Mouse (Mus musculus) embryonic stem cell, embryonic (primary cell): ENCODE measurements around the gene Top2a.

Experiments used
- CTCF ChIA-PET, 4 experiments: fragments of 300-600 bp in 2 of 4; fragments of 350-600 bp in 2 of 4; sonication (Branson Sonifier 250); formaldehyde crosslinking; loops; one replicate each; lab custom pipeline; 2022; ENCODE audit warnings: inconsistent platforms in 2 of 4; lab: Charles Lee
- POLR2A ChIA-PET, 4 experiments: fragments of 300-600 bp in 2 of 4; fragments of 350-600 bp in 2 of 4; sonication (Branson Sonifier 250); formaldehyde crosslinking; loops; one replicate each; lab custom pipeline; 2022; ENCODE audit warnings: antibody characterized with exemption in 4 of 4, inconsistent platforms in 1 of 4; lab: Charles Lee

Gene Top2a

DNA sequence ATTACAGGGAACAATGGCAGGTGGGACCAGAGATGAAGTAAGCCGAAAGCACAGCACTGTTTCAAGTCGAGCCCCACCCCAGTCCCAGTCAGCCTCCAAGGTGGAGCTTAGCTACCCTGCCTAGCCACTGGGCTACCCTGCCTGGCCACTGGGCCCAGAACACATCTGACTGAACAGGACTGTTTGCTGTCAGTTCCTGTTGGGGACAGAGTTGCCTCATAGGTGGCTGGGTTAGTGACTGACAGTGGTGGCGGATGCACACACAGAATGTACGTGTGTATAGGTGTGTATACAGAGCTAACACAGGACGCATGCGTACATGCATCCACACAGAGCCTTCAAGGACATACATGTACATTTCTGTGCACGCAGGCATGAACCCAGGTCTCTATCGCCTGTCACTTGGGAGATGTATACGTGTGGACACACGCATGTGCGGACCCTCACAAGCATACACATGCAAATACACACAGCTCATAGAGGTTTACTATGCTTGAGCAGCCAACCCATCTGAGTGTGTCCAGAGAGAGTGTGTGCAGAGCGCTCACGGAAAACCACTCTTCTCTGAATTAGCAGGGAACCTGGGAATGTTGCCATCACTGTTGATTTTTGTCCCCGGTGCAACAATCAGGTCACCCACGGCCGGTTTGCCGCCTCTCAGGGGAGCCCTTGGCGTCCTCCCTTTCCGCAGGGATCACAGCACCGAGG lies 42.5 kb downstream of the Top2a start:
- CTCF ChIA-PET = interaction anchor here (0.5 to 2.6 kb wide), 19 partner anchors 9 to 269 kb away, joined by 3 to 14 read pairs (median 4); no protein-coding TSS in a partner anchor
- POLR2A ChIA-PET = interaction anchor here in 3 of 4 experiments (0.5 to 5.0 kb wide), 30 partner anchors 9 to 249 kb away, joined by 3 to 27 read pairs (median 4); partner anchors contain the start of genes Cdc6 (in 2 of the 3) and Top2a (in 1 of the 3)

DNA sequence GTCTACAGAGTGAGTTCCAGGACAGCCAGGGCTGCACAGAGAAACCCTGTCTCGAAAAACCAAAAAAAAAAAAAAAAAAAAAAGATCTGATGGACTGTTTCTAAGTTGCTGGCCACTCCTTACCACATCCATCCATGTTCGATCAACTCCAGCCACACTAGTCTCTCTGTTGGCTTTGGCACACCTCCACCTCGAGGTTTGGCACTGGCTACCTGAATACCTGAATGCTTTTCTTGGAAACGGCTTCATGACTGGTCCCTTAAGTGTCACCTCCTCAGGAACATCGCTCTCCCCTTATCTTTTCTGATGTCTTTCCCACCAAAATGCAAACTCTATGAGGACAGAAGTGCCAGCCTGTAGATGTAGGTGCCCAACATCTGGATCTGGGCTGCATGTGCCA lies 44.6 kb downstream of the Top2a start:
- CTCF ChIA-PET = interaction anchor here in 1 of 4 experiments (2.6 kb wide), 1 partner anchor 58 kb away, joined by 7 read pairs; no protein-coding TSS in a partner anchor
- POLR2A ChIA-PET = interaction anchor here in 2 of 4 experiments (0.8 to 2.6 kb wide), 9 partner anchors 9 to 172 kb away, joined by 3 to 13 read pairs (median 4); no protein-coding TSS in a partner anchor

DNA sequence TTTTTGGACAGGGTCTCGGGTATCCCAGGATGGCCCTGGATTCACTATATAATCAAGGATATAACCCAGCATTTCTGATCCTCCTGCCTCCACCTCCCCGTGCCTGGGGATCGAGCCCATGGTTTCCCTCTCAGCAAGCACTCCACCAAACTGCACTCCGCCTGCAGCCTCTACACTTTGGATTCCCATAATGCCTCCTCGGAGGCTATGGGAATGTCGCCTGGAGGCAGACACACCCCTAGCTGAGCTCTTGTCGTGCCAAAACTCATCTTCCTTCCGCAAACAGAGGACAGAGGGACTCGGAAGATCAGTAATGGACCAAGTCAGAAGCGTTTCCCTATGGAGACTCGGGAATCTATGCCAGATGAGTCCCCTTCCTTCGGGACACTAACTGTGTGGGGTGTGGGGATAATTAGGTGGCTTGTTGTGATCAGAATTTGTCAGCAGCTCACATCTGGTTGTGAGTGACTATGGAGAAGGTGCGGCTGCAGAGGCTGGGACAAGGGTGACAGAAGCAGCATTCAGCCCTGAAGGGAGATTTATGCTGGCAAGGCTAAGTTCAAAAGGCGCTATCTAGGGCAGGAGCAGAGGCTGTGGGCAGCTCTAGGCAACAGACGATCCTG lies 45.4 kb downstream of the Top2a start:
- POLR2A ChIA-PET = interaction anchor here in 3 of 4 experiments (0.7 to 2.6 kb wide), 19 partner anchors 9 to 189 kb away, joined by 3 to 13 read pairs (median 4); partner anchors contain the start of gene Top2a (in 1 of the 3)
- CTCF ChIA-PET = interaction anchor here in 3 of 4 experiments (0.6 to 4.4 kb wide), 9 partner anchors 16 to 172 kb away, joined by 3 to 17 read pairs (median 5); no protein-coding TSS in a partner anchor

DNA sequence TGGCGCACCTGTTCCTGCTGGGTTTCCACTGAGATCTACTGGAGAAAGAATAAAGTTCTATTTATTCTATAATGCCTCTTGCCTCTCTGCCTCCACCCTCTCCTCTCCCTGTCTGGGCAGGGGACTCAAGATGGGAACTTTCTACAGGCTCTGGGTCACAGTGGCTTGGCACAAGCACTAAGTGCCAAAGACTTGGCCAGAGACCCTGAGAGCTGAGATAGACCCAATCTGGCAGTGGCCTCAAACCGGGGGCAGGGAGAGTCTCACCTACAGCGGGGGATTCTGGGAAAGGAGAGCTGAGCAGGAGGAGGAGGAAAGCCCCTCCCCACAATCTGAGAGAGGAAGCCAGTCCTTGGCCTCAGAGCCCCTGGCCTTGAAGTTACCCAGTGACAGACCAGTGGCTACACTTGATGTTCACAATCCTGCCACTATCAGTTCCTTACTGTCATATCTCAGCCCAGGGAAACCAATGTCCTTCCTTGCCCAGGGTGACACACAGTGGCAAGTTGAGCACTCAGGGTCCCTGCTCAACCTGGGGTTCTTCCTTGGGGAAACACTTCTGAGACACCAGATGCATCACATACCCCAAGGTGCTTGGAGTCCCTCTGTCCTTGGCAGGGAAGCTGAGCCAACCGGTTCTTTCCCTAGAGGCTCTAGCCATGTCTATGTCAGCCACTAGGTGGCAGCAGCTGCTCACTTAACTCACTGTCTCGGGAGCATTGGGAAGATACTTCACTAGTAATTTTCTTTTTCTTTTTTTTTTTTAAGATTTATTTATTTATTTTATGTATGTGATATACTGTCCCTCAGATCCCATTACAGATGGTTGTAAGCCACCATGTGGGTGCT lies 48.9 kb downstream of the Top2a start:
- ChIA-PET POLR2A (interaction anchor here (0.6 to 2.1 kb wide), 20 partner anchors 8 to 151 kb away, joined by 3 to 8 read pairs (median 4); partner anchors contain the start of genes Rara (in 1 of the 4) and Top2a (in 1 of the 4)), CTCF (interaction anchor here (0.5 to 4.4 kb wide), 47 partner anchors 8 to 420 kb away, joined by 3 to 17 read pairs (median 3); no protein-coding TSS in a partner anchor)

DNA sequence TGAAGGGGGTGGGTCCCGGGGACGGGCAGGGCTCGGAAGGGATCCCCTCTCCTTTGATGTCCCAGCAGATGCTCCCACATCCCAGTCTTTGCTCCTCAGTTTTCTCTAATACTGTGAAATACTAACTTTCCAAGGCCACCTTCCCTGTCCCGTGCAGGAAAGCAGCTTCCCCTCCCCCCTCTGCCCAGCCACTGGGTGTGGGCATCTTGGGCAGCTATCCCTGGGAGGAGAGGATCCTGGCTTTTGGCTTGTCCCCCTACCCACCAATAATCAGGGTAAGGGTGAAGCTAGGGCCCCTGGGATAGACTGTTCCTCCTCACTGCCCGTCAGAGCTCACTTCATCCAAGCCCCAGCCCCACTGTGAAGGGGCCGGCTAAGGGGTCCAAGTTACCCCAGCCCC lies 49.8 kb downstream of the Top2a start:
- CTCF ChIA-PET = interaction anchor here in 2 of 4 experiments (0.6 to 4.4 kb wide), 10 partner anchors 12 to 235 kb away, joined by 3 to 17 read pairs (median 5); no protein-coding TSS in a partner anchor

DNA sequence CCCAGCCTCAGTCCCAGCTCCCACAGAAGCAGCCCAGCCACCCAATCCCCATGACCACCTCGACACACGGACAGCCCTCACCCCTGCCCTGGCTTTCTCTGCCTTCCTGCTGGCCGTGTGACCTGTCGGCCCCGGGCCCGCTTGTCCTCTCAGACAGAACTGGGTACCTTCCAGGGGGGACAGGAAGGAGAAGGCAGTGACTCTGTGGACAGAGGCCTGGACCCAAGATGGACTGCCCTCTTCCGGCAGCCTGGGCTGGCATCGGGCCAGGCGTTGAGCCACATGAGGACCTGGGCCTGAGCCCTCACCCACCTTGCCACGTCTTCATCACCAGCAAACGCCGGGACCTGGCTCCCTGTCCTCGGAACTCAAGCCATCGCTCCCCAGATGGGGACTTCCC lies 50.4 kb downstream of the Top2a start:
- CTCF ChIA-PET = interaction anchor here in 2 of 4 experiments (1.8 to 2.3 kb wide), 6 partner anchors 8 to 151 kb away, joined by 9 to 35 read pairs (median 16); partner anchors contain the start of gene Gjd3 (in 1 of the 2)
- POLR2A ChIA-PET = interaction anchor here in 2 of 4 experiments (0.7 to 2.1 kb wide), 4 partner anchors 45 to 94 kb away, joined by 3 to 7 read pairs (median 4); partner anchors contain the start of gene Rara (in 1 of the 2)

More for the DNA sequence above, 49.8 kb downstream of the Top2a start:
- POLR2A ChIA-PET = interaction anchor here in 3 of 4 experiments (0.7 to 2.1 kb wide), 6 partner anchors 42 to 136 kb away, joined by 3 to 8 read pairs (median 4); partner anchors contain the start of genes Rara (in 1 of the 3) and Wipf2 (in 1 of the 3)

DNA sequence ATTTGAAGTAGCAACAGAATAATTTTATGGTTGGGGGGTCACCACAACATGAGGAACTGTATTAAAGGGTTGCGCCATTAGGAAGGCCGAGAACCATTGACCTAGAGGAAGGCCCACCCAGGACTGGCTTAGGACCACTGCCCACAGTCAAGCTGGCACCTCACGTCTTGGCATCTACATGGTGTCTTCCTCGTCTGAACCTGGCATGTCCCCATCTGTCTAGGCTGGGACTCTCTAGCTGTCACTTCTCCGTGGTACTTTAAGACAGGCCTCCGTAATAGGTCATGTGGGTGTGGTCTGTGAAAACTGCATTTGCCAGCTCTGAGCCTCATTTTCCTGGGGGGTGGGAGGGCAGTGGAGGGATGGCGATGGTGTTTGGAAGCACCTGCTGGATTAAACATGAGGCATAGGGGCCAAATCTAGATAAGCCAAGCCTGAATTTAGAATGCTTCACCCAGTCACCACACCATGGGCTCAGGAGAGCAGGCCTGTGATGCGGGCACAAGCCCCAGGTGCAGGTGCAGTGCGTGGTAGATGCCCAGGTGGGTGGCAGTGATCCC lies 51.1 kb downstream of the Top2a start:
- CTCF ChIA-PET = interaction anchor here (0.5 to 2.2 kb wide), 56 partner anchors 7 to 314 kb away, joined by 3 to 35 read pairs (median 4); partner anchors contain the start of genes Gjd3 (in 2 of the 4), Cdc6 (in 1 of the 4) and Msl1 (in 1 of the 4)
- POLR2A ChIA-PET = interaction anchor here (0.8 to 2.1 kb wide), 26 partner anchors 8 to 275 kb away, joined by 3 to 13 read pairs (median 4); partner anchors contain the start of genes Gjd3 (in 1 of the 4) and Rara (in 1 of the 4)

DNA sequence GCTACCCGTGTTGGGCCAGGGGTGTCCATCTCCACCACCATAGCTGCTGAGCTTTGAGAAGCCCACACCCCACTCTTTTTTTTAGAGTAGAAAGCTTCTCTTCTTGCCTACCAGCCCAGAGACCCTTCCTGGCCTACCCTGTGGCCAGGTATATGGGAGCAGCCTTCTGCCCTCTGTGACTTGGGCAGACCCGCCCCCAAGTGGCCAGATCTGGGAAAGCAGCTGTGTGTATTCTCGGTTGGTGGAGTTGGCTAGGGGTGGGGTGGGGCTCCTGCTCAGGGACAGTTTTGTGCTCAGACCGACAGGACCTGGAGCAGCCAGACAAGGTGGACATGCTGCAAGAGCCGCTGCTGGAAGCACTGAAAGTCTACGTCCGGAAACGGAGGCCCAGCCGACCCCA lies 51.8 kb downstream of the Top2a start:
- ChIA-PET CTCF (interaction anchor here (0.5 to 2.2 kb wide), 61 partner anchors 8 to 314 kb away, joined by 3 to 35 read pairs (median 4); partner anchors contain the start of genes Gjd3 (in 2 of the 4), Cdc6 (in 1 of the 4) and Msl1 (in 1 of the 4)), POLR2A (interaction anchor here (0.5 to 2.1 kb wide), 32 partner anchors 9 to 274 kb away, joined by 3 to 13 read pairs (median 4); partner anchors contain the start of genes Gjd3 (in 1 of the 4) and Rara (in 1 of the 4))

DNA sequence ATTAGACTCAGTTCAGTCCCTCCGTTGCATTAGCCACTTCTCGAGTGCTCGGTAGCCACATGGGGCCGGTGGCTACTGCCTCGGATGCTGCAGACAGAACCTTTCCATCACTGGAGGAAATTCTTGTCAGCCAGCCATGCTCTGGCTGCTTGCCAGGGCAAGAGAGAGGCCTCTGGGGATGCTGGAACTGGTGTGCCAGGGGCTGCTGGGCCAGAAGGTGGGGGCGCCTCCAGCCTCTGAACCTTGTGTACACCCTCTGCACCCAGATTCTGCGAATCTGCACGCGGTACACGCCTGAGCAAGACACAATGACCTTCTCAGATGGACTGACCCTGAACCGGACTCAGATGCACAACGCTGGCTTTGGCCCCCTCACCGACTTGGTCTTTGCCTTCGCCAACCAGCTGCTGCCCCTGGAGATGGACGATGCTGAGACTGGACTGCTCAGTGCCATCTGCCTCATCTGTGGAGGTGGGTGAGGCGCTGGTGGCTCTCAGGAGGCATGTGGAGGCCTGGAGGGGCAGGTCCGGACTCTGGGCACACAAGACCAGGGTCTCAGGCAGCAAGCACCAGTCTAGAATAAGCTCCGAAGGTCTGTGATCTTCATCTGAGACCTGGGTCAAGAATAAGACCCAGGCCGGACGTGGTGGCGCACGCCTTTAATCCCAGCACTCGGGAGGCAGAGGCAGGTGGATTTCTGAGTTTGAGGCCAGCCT lies 52.5 kb downstream of the Top2a start:
- POLR2A ChIA-PET = interaction anchor here (0.5 to 2.1 kb wide), 29 partner anchors 8 to 273 kb away, joined by 3 to 13 read pairs (median 4); partner anchors contain the start of genes Gjd3 (in 1 of the 4) and Rara (in 1 of the 4)

DNA sequence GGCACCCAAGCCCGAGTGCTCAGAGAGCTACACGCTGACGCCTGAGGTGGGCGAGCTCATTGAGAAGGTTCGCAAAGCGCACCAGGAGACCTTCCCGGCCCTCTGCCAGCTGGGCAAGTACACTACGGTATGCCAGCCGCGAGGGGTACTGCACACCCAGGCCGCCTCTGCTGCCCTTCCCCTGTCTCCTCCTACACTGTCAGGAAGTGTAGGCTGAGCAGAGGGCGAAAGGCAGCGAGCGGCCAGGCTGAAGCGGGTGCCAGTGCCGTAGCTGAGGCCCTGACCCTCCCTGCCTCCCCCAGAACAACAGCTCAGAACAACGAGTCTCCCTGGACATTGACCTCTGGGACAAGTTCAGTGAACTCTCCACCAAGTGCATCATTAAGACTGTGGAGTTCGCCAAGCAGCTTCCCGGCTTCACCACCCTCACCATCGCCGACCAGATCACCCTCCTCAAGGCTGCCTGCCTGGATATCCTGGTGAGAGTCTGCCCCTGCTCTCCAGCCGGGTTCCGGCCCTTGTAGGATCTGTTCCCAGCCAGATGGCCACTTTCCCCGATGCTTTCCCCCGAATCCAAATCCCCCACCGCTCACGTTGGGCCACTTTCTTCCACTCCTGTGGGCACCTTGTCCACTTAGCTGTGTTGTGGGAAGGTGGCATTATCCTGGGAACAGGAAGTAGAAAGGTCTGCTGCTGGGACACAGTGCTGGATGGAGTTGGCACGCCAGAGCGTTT lies 53.6 kb downstream of the Top2a start:
- ChIA-PET POLR2A (interaction anchor here in 3 of 4 experiments (0.6 to 3.5 kb wide), 15 partner anchors 8 to 190 kb away, joined by 3 to 21 read pairs (median 6); partner anchors contain the start of genes Top2a (in 1 of the 3) and Wipf2 (in 1 of the 3)), CTCF (interaction anchor here (0.6 to 2.8 kb wide), 11 partner anchors 11 to 154 kb away, joined by 3 to 11 read pairs (median 3); no protein-coding TSS in a partner anchor)

More for the DNA sequence above, 52.5 kb downstream of the Top2a start:
- CTCF ChIA-PET = interaction anchor here (0.5 to 2.8 kb wide), 47 partner anchors 8 to 236 kb away, joined by 3 to 35 read pairs (median 5); partner anchors contain the start of genes Gjd3 (in 2 of the 4), Cdc6 (in 1 of the 4) and Msl1 (in 1 of the 4)

DNA sequence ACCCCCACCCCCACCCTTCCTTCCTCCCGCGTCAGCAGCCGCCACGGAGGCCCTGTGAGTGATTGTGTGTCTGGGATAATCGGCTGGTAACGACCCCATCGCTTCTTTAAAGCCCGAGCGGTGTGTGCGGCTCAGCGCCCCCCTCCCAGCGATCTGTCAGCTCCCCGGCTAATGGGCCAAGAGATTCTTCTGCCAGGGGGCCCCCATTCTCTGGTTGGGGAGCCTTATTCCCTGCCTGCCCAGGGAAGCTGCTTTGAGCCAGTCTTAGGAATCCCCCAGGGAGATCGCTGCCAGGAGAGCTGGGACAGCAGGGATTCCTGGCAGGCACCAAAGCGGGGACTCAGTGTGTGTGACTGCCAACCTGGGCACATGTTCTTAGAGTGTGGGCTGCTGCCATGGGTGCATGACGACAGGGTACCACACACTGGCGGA lies 54.5 kb downstream of the Top2a start:
- ChIA-PET POLR2A (interaction anchor here (0.7 to 8.6 kb wide), 17 partner anchors 9 to 191 kb away, joined by 3 to 60 read pairs (median 6); partner anchors contain the start of genes Cdc6 (in 1 of the 4) and Top2a (in 1 of the 4)), CTCF (interaction anchor here (0.6 to 2.8 kb wide), 12 partner anchors 16 to 178 kb away, joined by 3 to 11 read pairs (median 3); no protein-coding TSS in a partner anchor)

DNA sequence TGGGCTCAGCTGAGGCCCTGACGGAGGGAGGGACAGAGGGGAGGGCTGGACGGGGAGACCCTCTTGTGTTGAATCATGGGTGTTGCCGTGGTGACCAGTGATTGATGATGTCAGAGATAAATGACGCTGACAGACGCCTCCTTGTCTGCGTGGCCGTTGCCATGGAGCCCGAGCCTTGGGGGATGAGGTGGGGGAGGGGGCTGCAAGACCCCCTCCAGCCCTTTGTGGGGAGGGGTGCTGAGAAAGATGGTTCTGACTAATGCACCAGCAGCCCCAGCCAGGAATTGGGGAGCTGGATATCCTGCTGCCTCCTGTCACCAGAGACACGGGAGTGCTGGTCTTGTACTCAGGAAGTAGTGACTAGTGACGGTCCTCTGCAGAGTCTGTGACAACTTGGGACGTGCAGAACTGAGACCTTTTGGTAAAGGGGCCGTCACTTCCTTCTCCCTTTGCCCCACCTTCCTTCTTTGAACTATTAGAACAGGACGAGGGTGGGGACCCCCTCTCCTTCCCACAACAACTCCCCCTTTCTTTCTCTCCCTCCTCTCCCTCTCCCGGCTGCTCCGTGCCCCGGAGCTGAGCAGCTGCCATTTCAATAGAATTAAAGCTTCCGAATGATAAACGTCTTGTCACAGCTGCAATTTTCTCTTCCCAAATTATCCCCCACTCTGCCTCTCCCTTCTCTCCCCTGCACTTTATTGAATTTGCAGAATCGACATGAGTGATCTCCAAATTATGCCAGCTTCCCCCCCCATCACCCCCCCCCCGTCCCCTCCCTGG lies 55.1 kb downstream of the Top2a start:
- CTCF ChIA-PET = interaction anchor here (0.6 to 2.8 kb wide), 13 partner anchors 15 to 177 kb away, joined by 3 to 11 read pairs (median 4); no protein-coding TSS in a partner anchor
- POLR2A ChIA-PET = interaction anchor here (0.6 to 8.6 kb wide), 20 partner anchors 9 to 191 kb away, joined by 3 to 60 read pairs (median 6); partner anchors contain the start of genes Cdc6 (in 1 of the 4) and Top2a (in 1 of the 4)

DNA sequence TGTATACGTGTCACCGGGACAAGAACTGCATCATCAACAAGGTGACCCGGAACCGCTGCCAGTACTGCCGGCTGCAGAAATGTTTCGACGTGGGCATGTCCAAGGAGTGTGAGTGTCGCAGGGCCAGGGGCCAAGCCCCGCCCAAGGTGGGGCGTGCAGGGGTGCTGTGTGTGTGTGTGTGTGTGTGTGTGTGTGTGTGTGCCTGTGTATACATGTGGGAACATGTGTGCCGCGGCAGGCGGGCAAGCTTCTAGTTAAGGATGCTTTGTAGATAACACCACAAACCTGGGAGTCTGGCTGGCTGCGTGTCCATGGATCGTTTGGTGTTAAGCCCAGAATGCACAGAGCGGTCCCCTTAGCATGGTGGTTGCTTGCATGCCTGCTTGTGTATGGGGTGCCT lies 55.9 kb downstream of the Top2a start:
- POLR2A ChIA-PET = interaction anchor here in 3 of 4 experiments (0.8 to 8.6 kb wide), 14 partner anchors 9 to 42 kb away, joined by 3 to 83 read pairs (median 5); partner anchors contain the start of gene Rara (in 1 of the 3)
- CTCF ChIA-PET = interaction anchor here in 3 of 4 experiments (0.5 to 2.8 kb wide), 6 partner anchors 12 to 47 kb away, joined by 3 to 11 read pairs (median 4); no protein-coding TSS in a partner anchor
